Mouse (Mus musculus) gastrocnemius, postnatal 36 days (tissue): ENCODE results near the gene Spdye4c. TPM values are rescaled to one million over a fixed set of nuclear protein-coding genes. Genes with fewer than 3 reads are reported as not detected.
A peak's percentile ranks its signal among the peaks of the same experiment; 100 is the strongest.

Source experiments
- DNase-seq, 2 experiments: peaks; one replicate each; pipeline ENCODE4 v3.0.0; 2022
- intact Hi-C: fragments of 180-260 bp; cut with DNase I; formaldehyde crosslinking; loops from one replicate; pipeline ENCODE4 v1.15.1; 2025
- long read RNA-seq, 2 experiments: library from polyadenylated mRNA; stranded (forward); transcript quantifications; one replicate each; pipeline ENCODE4 v2.0.0; 2021
- total RNA-seq, 2 experiments: library from RNA; stranded (reverse); gene quantifications; 2 replicates each; pipeline ENCODE4 v1.2.3; 2021

Spdye4c gene
- not detected for total RNA-seq
- long read RNA-seq, experiment 1: 0 reads
- long read RNA-seq, experiment 2: 0 reads

GRCm38 (mm10) chr2:128590909-128591308, at the start of gene Spdye4c:
Gene Spdye4c (plus strand): TSS chr2:128591209.
- intact Hi-C loops: no loop called here

GRCm38 (mm10) chr2:128543495-128543894, 47.5 kb upstream of the Spdye4c start:
- no peak for DNase-seq
- intact Hi-C loops: no loop called here

More at GRCm38 (mm10) chr2:128590909-128591308, at the start of gene Spdye4c:
- DNase-seq: no peak

- intact Hi-C loops: no loop called here
- peak in 1 of 2 experiments; percentile 25 for DNase-seq
Observed at GRCm38 (mm10) chr2:128544421-128545137, 46.4 kb upstream of the Spdye4c start.

GRCm38 (mm10) chr2:128545447-128545846, 45.6 kb upstream of the Spdye4c start:
- no peak for DNase-seq
- intact Hi-C loops: no loop called here

- intact Hi-C loops: no loop called here
Observed at GRCm38 (mm10) chr2:128547079-128547478, 43.9 kb upstream of the Spdye4c start.

GRCm38 (mm10) chr2:128548262-128548661, 42.7 kb upstream of the Spdye4c start:
- intact Hi-C loops: no loop called here
- no peak for DNase-seq

More at GRCm38 (mm10) chr2:128547079-128547478, 43.9 kb upstream of the Spdye4c start:
- DNase-seq: no peak

GRCm38 (mm10) chr2:128549561-128549960, 41.4 kb upstream of the Spdye4c start:
- no peak for DNase-seq
- intact Hi-C loops: no loop called here

GRCm38 (mm10) chr2:128549963-128550362, 41.0 kb upstream of the Spdye4c start:
- intact Hi-C loops: no loop called here
- DNase-seq: no peak

GRCm38 (mm10) chr2:128552080-128552791, 38.8 kb upstream of the Spdye4c start:
- intact Hi-C loops: no loop called here
- no peak for DNase-seq

- intact Hi-C loops: no loop called here
- DNase-seq: no peak
Observed at GRCm38 (mm10) chr2:128552798-128553720, 38.0 kb upstream of the Spdye4c start.

- intact Hi-C loops: no loop called here
- no peak for DNase-seq
Observed at GRCm38 (mm10) chr2:128555082-128555481, 35.9 kb upstream of the Spdye4c start.

GRCm38 (mm10) chr2:128564195-128564594, 26.8 kb upstream of the Spdye4c start:
- intact Hi-C loops: no loop called here
- no peak for DNase-seq

GRCm38 (mm10) chr2:128565904-128566303, 25.1 kb upstream of the Spdye4c start:
- intact Hi-C loops: no loop called here

GRCm38 (mm10) chr2:128566304-128567147, 24.5 kb upstream of the Spdye4c start:
- no peak for DNase-seq
- intact Hi-C loops: no loop called here

More at GRCm38 (mm10) chr2:128565904-128566303, 25.1 kb upstream of the Spdye4c start:
- DNase-seq: no peak

- intact Hi-C loops: no loop called here
- DNase-seq: no peak
Observed at GRCm38 (mm10) chr2:128568018-128568417, 23.0 kb upstream of the Spdye4c start.

- intact Hi-C loops: no loop called here
- DNase-seq: no peak
Observed at GRCm38 (mm10) chr2:128568490-128568889, 22.5 kb upstream of the Spdye4c start.

- intact Hi-C loops: loop anchor here (10.0 kb wide), 1 partner anchor 446 kb away; the partner anchor contains the start of gene Bcl2l11
- no peak for DNase-seq
Observed at GRCm38 (mm10) chr2:128571001-128571400, 20.0 kb upstream of the Spdye4c start.

- peak; percentile 56 to 73 for DNase-seq
- intact Hi-C loops: loop anchor here (2.0 to 10.0 kb wide), 3 partner anchors 160 to 680 kb away; partner anchors contain the start of gene Bcl2l11
Observed at GRCm38 (mm10) chr2:128572726-128573624, 18.0 kb upstream of the Spdye4c start.
